Mouse (Mus musculus) heart, postnatal 0 days (tissue): ENCODE data around the gene Phf1. TPM values are rescaled to one million over a fixed set of nuclear protein-coding genes. Genes with fewer than 3 reads are reported as not detected.
A peak's percentile ranks its signal among the peaks of the same experiment; 100 is the strongest.
"Not testable (repeated sequence)": the region's sequence is repeated elsewhere in the genome, so short reads cannot be mapped to it uniquely, and the experiment has no call there.

Experiments used
- ATAC-seq: fragments of 200-750 bp; cut with Nextera tagmentation; 2 replicates; pipeline ENCODE4 v1.8.0; 2017; ENCODE audit warnings: low read depth, moderate number of reproducible peaks, moderate library complexity; ENCODE audit not compliant: insufficient read depth
- DNase-seq: peaks from one replicate; pipeline ENCODE4 v3.0.0-alpha.2; 2016; ENCODE audit warnings: low spot score
- H3K27ac ChIP-seq: fragments of 300-500 bp; sonication (generic); 2 replicates; pipeline ENCODE4 v1.5.1; 2014; ENCODE audit warnings: low read depth, mild to moderate bottlenecking
- H3K27me3 ChIP-seq: fragments of 300-500 bp; sonication (generic); 2 replicates; pipeline ENCODE4 v1.6.1; 2014; ENCODE audit warnings: low read length, mixed read lengths; ENCODE audit not compliant: control insufficient read depth, insufficient read depth
- H3K36me3 ChIP-seq: fragments of 300-500 bp; sonication (generic); replicated peaks from 2 replicates; pipeline ENCODE4 v1.6.1; 2014; ENCODE audit warnings: low read length, mixed read lengths; ENCODE audit not compliant: control insufficient read depth, insufficient read depth
- H3K4me1 ChIP-seq: fragments of 300-500 bp; sonication (generic); 2 replicates; pipeline ENCODE4 v1.6.1; 2014; ENCODE audit warnings: antibody characterized with exemption; ENCODE audit not compliant: control insufficient read depth, insufficient read depth
- H3K4me2 ChIP-seq: fragments of 300-500 bp; sonication (generic); 2 replicates; pipeline ENCODE4 v1.6.1; 2014; ENCODE audit warnings: low read depth, mild to moderate bottlenecking, low read length, moderate library complexity
- H3K4me3 ChIP-seq: fragments of 300-500 bp; sonication (generic); 2 replicates; pipeline ENCODE4 v1.5.1; 2014; ENCODE audit warnings: low read depth, low read length
- H3K9ac ChIP-seq: fragments of 300-500 bp; sonication (generic); replicated peaks from 2 replicates; pipeline ENCODE4 v1.6.1; 2014; ENCODE audit warnings: low read depth, low read length, mixed read lengths
- H3K9me3 ChIP-seq: fragments of 300-500 bp; sonication (generic); replicated peaks from 2 replicates; pipeline ENCODE4 v1.6.1; 2016; ENCODE audit warnings: low read length; ENCODE audit not compliant: control insufficient read depth
- CTCF ChIP-seq: IDR thresholded peaks from 2 replicates; pipeline ENCODE4 v1.5.1; 2016; ENCODE audit warnings: antibody characterized with exemption, control low read depth, low read depth
- EP300 ChIP-seq: IDR thresholded peaks from 2 replicates; pipeline ENCODE4 v1.6.1; 2016; ENCODE audit warnings: antibody characterized with exemption, low read depth
- WGBS: fragments of 180-500 bp; shearing (Covaris S2); extraction: QIAGEN DNeasy Blood & Tissue Kit; methylation state at CpG from one replicate; pipeline ENCODE4 v1.1.7; 2014; 5-methylcytosine and 5-hydroxymethylcytosine counted together
- polyA plus RNA-seq: library from polyadenylated mRNA; unstranded; fragments of >200 nt; fragmentation: Nextera tagmentation; extraction: Ambion mirVana; gene quantifications from 2 replicates; pipeline ENCODE4 v1.2.1, GENCODE M21; 2015
- total RNA-seq: library from RNA; depleted of rRNA; stranded (reverse); fragments of >200 nt; gene quantifications from 2 replicates; pipeline ENCODE4 v1.2.3, GENCODE M21; 2014; ENCODE audit warnings: low replicate concordance

Gene Phf1
- total and polyA plus RNA-seq, 2 experiments from 2014 or later, result 6.3 to 16.3 TPM

GRCm38 (mm10) chr17:26892635-26893375 lies 40.0 kb upstream of the Phf1 start:
- 11% methylated on average over 16 of the region's 16 CpGs for WGBS
- Histone ChIP-seq H3K9me3 (no peaks in the 10 kb centered on the region), H3K9ac (peak overlapping the region; percentile 18; the same call in 1 of the 2 replicates), H3K36me3 (no peaks in the 10 kb centered on the region), H3K4me2 (peak overlapping the region; percentile 54), H3K27me3 (no peaks in the 10 kb centered on the region), H3K27ac (peak overlapping the region; percentile 86), H3K4me3 (peak overlapping the region; percentile 37), H3K4me1 (peaks cover 31% of the 10 kb centered on the region)
- ATAC-seq (peak; percentile 82), DNase-seq (peak; percentile 69)
- no peak for TF ChIP-seq EP300
- TF ChIP-seq CTCF, result no peak

DNA sequence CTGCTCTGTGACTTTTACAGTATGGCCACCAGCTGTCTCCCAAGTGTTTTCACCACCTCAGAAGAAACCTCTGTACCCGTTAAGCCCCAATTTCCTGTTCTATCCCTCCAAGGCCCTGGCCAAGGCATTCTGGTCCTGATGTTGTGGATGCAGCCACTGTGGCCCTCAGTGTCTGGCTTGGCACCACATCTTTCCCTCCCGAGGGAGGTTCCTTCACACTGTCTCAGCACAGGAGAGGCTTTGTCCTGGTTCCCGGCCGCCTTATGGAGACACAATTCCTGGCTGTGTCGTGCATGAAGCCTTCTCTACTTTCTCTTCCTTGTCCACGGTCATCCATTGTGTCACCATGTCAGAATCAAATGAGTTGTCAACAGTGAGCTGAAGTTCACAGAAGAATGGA lies 39.4 kb upstream of the Phf1 start:
- WGBS, result 40% methylated on average over 6 of the region's 6 CpGs
- Histone ChIP-seq H3K4me3 (no peak overlapping the region), H3K27me3 (no peaks in the 10 kb centered on the region), H3K9ac (no peak overlapping the region), H3K36me3 (no peaks in the 10 kb centered on the region), H3K27ac (peak overlapping the region; percentile 86), H3K9me3 (no peaks in the 10 kb centered on the region), H3K4me1 (peaks cover 24% of the 10 kb centered on the region), H3K4me2 (peak overlapping the region; percentile 54; the same call in 1 of the 2 replicates)
- TF ChIP-seq CTCF (no peak), EP300 (no peak)
- no peak for ATAC-seq
- no peak for DNase-seq

DNA sequence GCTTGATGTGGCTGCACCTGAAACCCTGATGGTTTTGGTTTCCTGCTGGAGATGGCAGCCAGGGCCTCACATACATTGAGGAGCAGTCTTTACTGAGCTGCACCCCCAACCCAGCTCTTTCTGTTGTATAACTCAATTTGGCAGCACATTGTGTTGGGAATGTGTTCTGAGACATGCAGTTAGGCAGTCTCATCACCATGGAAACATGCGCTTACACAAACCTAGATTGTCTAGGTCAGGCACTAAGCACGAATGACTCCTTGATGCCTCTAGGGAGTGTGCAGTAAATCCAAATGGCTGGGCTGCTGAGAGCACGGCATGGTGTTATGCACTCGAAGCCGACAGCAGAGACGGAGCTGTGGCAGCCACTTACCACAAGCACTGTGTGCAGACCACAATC lies 38.5 kb upstream of the Phf1 start:
- Histone ChIP-seq H3K4me2 (no peak overlapping the region), H3K9ac (no peak overlapping the region), H3K36me3 (no peaks in the 10 kb centered on the region), H3K27ac (peak overlapping the region; percentile 86; the same call in 1 of the 2 replicates), H3K27me3 (no peaks in the 10 kb centered on the region), H3K4me3 (no peak overlapping the region), H3K4me1 (peaks cover 22% of the 10 kb centered on the region), H3K9me3 (no peaks in the 10 kb centered on the region)
- WGBS, result 77% methylated on average over 6 of the region's 6 CpGs
- TF ChIP-seq CTCF (no peak), EP300 (no peak)
- DNase-seq (no peak), ATAC-seq (no peak)

DNA sequence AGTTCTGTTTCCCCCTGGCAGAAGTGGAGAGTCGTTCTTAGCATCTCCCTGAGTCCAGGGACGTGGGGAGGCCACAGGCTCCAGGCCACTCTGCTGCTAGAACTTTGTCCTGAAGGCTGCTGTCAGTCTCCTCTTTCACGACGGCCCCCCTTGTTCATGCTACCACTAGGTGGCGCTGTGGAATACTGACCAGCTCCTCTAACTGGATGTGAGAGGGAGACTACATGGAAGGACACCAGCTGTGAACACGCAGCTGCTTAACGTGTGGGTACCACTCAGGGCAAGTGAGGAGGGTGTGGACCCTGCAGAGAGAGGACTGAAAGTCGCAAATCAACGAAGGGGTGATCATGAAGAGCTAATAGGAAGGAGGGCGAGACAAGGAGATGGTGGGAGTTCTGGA lies 37.3 kb upstream of the Phf1 start:
- Histone ChIP-seq H3K9ac (no peak overlapping the region), H3K4me2 (no peak overlapping the region), H3K27ac (no peak overlapping the region), H3K27me3 (no peaks in the 10 kb centered on the region), H3K4me1 (peaks cover 22% of the 10 kb centered on the region), H3K36me3 (no peaks in the 10 kb centered on the region), H3K9me3 (no peaks in the 10 kb centered on the region), H3K4me3 (no peak overlapping the region)
- 21% methylated on average over 10 of the region's 10 CpGs for WGBS
- 0 out of 2 replicates have a peak, but pooled peaks have one; percentile 24 for ATAC-seq
- DNase-seq, result peak; percentile 66
- peak; percentile 96 for TF ChIP-seq CTCF
- TF ChIP-seq EP300, result no peak

DNA sequence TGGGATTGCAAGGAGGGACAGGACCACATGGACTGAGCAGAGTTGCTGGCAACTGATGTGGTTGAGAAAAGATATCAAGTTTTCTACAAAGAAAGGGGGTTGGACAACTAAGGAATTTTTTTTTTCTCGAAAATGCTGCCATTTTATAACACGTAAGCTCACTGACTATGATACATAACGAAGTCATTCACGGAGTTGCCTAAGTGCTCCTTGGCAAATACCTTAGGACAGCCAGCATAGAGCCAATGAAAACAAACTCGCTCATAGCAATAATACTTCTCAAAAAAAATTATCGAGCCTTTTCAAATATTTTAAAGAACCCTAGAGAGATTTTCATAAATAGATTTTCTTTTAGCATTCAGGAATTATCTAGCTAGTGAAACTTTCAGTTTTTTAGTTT lies 31.9 kb upstream of the Phf1 start:
- no peak for TF ChIP-seq CTCF
- TF ChIP-seq EP300, result no peak
- no peaks in the 10 kb centered on the region for H3K27me3 ChIP-seq
- no peaks in the 10 kb centered on the region; the same call in 1 of the 2 replicates for H3K4me1 ChIP-seq
- no peak overlapping the region for H3K4me2 ChIP-seq
- DNase-seq, result no peak
- no peak overlapping the region for H3K27ac ChIP-seq
- H3K36me3 ChIP-seq, result no peaks in the 10 kb centered on the region
- H3K9ac ChIP-seq, result no peak overlapping the region
- no peak overlapping the region for H3K4me3 ChIP-seq
- 71% methylated on average over 6 of the region's 6 CpGs for WGBS
- H3K9me3 ChIP-seq, result no peaks in the 10 kb centered on the region
- no peak for ATAC-seq

- no peaks in the 10 kb centered on the region for H3K27me3 ChIP-seq
- no peak overlapping the region for H3K4me3 ChIP-seq
- no peak overlapping the region for H3K4me2 ChIP-seq
- ATAC-seq (peak; percentile 30; the same call in 1 of the 2 replicates), DNase-seq (no peak)
- H3K9ac ChIP-seq, result no peak overlapping the region
- H3K36me3 ChIP-seq, result no peaks in the 10 kb centered on the region
- 42% methylated on average over 5 of the region's 5 CpGs for WGBS
- H3K4me1 ChIP-seq, result no peaks in the 10 kb centered on the region
- no peak overlapping the region for H3K27ac ChIP-seq
- H3K9me3 ChIP-seq, result no peaks in the 10 kb centered on the region
- peak; percentile 19; the same call in 1 of the 2 replicates for TF ChIP-seq CTCF
- no peak for TF ChIP-seq EP300
These were observed 28.5 kb upstream of the Phf1 start for GRCm38 (mm10) chr17:26904320-26904719.

- DNase-seq, H3K27me3 ChIP-seq, ATAC-seq, H3K4me1 ChIP-seq, H3K4me2 ChIP-seq, H3K4me3 ChIP-seq, H3K36me3 ChIP-seq, H3K9ac ChIP-seq, H3K27ac ChIP-seq, H3K9me3 ChIP-seq: not testable (repeated sequence)
- 85% methylated on average over 14 of the region's 15 CpGs for WGBS
These were observed 25.3 kb upstream of the Phf1 start for GRCm38 (mm10) chr17:26907506-26907905.
